Mouse (Mus musculus) right cerebral cortex, postnatal 25 days (tissue): ENCODE results near the gene Chfr.
A peak's percentile ranks its signal among the peaks of the same experiment; 100 is the strongest.
"Not testable (repeated sequence)": the region's sequence is repeated elsewhere in the genome, so short reads cannot be mapped to it uniquely, and the experiment has no call there.

Experiments used
- DNase-seq: peaks from one replicate; pipeline ENCODE4 v3.0.0; 2022

The Chfr gene

DNA sequence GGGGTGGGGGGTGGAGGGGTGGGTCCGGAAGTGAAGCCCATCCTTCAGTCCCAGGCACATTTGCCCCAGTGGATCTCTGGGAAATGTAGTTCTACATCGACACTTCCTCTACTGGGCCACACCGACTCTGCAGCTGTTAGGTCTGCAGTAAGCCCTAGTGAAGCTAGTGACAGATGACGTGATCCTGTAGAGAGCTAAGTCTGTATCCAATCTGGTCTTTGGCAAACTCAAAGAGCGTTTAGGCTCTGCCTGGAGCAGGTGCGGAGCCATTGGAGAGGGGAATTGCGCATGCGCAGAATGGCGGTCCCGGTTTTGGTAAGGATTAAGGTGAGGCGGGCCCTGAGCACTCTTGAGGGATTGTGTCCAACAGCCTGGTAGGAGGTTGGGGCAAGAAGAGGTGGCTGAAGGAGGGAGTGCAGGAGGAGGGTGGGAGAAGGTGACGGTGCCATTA is 25.6 kb upstream of the Chfr start, which contains the start of gene Zfp605:
Gene Zfp605 (plus strand): TSS at position 102 of the 451 bp plus-strand sequence.
- peak; percentile 89 for DNase-seq

DNA sequence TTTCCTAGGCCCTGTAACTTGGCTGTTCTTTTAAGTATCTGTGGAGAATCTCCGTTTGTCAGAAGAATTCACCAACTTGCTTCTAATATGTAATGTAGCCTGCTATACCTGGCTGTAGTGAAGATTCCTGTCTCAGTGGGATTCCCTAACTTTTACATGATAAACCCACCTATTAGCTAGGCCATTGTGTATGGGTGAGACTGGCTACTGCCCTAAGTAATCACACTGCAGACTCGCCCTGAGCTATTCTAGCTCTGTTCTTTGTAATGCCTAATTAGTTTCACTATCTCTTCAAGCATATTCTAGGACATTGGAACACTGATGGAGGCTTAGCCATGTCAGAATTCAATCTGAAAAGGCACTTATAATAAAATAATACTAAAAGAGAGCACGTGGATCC is 13.3 kb upstream of the Chfr start:
- DNase-seq, result not testable (repeated sequence)

DNA sequence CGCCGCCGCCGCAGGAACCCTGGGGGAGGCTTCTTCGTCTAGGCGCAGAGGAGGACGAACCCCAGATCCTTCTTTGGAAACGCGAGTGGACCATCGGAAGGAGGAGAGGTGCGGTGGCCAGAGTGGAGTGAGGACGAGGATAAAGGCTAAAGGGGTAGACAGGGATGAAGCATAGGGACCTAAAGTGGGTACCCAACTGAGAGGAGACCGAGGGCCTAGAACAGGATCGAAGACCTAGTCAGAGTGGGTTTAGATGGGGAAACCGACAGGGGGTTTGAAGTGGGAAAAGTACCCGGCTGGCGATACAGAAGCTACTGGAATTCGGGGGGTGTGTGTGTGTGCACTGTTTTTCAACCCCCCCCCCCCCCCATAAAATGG is 434 bp downstream of the Chfr start:
- DNase-seq, result no peak

DNA sequence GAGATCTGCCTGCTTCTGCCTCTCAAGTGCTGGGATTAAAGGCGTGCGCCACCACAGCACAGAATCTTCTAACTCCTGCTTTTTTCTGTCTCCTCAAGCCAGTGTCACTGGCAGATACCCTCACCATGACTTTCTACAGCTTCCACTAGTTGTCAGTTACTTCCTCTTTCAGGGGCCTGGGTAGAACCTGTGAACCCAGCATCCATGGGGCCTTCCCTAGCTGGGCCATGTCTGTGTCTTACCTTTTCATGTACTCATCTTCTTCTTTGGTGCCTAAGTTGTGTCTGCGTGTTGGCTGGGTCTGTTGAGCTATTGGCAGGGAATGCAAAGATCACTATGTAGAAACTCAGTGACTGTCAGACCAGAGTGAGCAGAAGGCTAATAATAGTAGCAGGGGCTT is 2.2 kb downstream of the Chfr start:
- DNase-seq, result no peak

DNA sequence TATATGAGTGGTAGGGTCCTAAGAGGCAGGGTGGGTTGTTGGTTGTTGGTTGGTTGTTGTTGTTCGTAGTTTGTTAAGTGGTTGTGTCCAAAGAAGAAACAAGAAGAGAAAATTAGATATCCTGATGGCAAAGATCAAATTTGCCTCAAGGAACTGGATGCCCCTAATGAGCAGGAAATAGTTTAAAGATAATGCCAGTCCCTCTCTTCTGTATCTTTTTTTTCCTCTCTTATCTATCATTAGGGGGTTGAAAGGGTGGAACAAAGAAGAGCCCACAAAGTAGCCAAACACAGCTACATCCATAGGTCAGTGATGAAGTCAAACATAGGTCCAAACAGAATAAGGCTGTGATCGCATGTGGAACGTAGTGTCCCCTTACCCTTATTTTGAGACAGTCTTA is 3.7 kb downstream of the Chfr start:
- no peak for DNase-seq

DNA sequence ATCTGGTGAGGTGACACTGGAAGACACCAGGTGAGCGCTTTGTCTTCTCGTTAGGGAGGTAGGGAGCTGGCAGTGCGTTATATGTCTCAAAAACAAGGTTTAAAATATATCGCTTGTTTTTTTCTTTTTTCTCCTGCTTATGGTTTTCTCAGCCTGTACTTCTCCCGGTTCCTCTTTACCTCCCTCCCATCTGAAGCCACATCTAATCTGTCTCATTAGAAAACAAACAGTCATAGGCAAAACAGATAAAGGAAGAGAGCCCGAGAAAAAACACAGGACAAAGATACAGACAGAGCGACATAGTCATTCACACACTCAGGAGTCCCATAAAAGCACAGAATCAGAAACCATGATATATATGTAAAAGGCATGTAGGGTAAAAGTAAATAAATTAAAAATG is 4.8 kb downstream of the Chfr start:
- no peak for DNase-seq

DNA sequence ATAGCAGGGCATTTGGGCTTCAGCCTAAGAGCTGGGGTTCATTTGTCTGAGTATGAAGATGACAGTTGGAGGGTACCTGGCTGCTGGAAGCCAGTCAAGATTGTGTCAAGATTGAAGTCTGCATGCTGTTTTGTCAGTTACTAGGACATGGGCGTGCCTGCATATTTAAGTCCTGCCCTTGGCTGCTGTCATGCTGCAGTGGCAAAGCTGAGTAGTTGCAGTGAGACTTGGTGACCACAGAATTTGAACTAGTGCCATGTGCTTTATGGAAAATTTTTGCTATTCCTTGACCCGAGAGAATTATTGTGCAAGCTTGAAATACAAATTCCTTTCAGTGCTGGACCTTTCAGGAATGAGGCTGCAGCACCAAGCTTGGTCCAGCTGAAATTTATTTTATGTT is 6.7 kb downstream of the Chfr start:
- DNase-seq, result no peak

DNA sequence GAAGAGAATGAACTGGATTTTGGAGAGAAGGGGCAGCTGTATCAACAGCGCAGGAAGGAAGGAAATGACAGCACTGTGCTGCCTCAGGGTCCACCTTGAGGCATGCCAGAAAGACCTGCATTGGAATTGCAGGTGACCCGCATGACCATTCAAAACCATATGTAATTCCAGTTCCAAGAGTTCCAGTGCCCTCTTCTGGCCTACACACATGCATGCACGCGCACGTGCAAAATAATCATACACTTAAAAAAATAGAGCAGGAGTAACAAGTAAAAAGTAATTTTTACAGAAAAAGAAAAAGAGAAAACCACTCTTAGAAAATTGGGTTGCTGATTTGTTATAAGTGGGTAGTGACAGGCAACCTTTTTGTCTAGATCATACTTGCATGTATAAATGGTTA is 7.4 kb downstream of the Chfr start:
- DNase-seq, result no peak

DNA sequence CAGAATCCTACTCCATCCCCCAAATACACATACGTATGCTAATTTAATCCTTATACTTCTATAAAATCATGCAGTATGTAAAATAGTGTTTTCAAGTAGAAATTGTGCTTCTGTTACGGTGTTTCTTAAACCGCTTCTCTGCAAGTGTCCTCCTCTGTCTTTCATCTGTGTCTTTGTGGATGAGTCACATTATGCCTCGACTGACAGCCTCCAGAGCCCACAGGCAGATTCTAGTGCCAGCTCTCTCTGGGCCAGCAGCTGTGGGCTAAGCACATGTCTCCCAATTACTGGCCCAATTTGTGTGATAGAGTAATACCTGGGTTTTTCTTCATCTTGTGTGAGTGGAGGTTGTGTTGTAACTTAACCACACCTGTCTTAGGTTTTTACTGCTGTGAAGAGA is 33.7 kb downstream of the Chfr start:
- no peak for DNase-seq

DNA sequence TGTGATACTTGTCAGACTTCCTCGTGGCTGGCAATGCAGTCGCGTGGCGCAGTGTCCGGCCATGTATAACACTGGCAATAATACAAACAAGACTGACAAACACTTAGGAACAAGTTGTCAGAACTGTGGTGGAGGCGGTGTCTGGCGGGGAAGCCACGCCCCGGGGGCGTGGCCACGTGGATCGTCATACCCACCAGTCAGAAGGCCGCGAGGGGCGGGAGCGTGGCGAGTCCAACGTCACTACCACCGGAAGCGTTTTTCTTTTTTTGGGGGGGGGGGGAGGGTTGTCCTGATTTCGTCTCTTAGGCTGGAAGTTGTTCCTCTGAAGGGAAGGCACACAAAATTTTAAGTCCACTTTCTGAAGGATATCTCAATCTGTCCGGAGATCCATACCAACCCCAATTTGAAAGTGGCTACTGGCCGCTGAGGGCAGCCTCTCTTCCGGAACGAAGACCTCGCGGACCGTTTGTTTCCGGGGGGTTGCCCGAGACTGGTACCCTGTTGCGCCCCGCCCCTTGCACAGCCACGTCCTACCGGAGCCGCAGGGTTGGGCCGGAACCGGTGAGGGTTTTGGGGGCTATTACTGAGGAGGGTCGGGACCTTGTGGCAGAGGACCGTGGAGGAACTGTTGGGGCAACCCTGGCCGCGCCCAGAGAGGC is 40.8 kb downstream of the Chfr start, which contains the start of gene Golga3:
Gene Golga3 (plus strand): TSS at position 340 of the 659 bp plus-strand sequence.
- peak; percentile 85 for DNase-seq

DNA sequence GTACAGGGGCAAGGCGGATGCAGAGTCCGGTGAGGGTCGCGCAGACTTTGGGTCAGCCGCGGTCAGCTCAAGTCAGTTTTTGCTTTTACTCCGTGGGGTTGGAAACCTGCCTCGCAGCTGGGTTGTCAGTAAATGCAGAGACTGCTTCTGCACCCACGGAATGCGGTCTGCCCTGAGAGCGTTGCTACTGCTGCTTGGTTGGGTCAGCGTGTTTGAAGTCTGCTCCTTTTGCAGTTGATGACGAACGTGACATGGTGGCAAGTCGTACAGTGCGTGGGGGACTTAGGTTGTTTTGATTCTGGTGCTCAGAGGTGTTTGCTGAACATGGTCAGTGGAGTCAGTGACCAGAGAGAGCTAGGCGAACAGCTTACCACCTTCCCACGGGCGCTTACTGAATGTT is 41.4 kb downstream of the Chfr start:
- DNase-seq, result no peak

DNA sequence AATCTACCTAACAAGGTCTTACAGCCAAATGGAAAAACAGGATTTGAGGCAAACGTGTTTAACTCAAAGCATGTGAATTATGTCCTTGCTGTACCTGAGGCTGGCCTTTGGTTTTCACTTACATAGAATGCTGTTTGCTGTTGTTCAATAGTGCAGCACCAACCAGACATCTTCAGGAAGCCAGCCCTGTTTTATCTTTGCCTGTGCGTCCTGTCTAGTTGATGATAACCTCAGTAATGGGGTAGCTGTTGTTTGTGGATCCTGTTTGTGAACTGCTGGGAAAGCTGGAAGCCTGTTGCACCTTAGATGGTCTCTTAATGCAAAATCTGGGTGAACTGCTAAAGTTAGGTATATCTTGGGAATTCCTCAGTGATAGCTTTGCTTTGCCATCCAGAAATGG is 43.0 kb downstream of the Chfr start:
- DNase-seq, result no peak

DNA sequence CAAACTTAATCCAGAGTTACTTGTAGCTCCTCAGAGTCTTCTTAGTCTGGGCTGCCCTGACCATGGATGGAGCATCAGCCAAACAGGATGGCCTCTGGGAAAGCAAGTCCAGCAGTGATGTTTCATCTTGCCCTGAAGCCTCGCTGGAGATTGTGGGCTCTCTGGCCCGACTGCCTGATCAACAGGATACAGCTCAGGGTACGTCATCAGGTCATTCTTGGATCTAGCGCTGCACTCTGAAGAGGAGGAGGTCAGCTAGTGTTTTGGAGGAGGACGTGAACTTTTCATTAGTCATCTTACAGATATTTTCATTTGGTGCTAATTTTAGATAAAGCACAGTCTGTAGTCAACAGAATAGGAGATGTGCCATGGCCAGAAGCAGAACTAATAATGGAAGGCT is 46.1 kb downstream of the Chfr start:
- no peak for DNase-seq

DNA sequence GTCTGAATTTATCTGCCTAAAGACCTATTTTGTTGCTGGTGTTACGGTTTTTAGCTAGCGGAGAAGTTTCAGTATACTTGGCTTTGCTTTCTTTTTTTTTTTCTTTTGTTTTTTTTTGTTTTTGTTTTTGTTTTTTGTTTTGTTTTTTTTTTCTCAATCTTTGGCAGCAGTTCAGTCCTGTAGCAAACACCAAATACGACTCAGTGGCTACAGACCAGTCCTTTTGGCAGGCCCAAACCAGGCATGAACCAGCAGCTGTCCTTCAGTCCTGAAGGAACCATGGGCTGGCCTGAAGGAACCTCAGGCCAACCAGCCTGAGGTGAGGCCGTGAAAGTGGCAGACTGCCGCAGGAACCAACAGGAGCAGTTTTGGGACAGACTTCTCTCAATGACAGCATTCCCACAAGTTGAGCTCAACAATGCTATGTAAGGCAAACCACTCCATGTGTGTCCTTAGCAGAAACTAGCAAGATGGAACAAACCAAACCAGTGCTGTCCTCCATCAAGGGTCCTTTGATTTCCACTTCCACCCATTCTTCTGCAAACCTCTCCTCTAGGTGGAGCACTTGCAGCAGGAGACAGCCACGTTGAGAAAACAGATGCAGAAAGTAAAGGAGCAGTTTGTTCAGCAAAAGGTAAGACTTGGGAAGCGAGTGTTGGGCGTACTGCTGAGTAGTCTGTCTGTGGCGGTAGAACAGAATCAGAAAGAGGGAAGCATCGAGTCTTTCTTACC is 67.7 kb downstream of the Chfr start:
- no peak for DNase-seq

DNA sequence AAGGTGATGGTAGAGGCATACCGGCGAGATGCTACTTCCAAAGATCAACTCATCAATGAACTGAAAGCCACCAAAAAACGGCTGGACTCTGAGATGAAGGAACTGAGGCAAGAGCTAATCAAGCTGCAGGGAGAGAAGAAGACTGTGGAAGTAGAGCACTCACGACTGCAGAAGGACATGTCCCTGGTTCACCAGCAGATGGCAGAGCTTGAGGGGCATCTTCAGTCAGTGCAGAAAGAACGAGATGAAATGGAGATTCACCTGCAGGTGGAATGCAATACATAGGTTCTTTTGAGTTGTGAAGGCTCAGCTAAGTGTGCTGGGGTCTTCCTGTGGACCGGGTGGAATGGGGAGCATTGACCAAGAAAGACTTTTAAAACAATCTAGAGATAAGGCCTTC is 69.1 kb downstream of the Chfr start:
- no peak for DNase-seq

DNA sequence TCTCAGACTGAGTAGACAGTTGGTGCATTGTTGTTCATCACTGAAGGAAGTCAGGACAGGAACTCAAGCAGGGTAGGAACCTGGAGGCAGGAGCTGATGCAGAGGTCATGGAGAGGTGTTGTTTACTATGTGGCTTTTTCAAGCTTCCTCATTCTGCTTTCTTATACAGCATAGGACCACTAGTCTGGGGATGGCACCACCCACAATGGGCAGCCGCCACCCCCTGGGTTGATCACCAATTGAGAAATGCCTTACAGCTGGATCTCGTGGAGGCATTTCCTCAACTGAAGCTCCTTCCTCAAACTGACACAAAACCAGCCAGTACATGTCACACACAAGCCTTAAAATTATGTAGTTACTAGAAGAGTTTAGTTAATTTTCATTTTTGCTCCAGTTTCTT is 75.7 kb downstream of the Chfr start:
- DNase-seq, result no peak

DNA sequence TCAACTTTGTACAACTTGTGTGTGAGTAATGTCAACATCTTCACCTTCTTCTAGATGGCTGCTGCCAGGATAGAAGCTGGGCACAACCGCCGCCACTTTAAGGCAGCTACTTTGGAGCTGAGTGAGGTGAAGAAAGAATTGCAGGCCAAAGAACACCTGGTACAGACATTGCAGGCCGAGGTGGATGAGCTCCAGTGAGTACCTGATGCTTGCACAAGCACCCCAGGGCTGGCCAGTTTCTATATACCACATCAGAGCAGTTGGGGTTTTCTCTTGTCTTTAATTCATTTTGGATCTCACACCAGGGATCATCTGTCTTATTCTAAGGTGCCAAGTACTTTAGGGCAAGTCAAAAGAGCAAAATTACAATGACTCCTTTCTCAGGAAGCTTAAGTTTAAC is 81.1 kb downstream of the Chfr start:
- DNase-seq, result no peak

DNA sequence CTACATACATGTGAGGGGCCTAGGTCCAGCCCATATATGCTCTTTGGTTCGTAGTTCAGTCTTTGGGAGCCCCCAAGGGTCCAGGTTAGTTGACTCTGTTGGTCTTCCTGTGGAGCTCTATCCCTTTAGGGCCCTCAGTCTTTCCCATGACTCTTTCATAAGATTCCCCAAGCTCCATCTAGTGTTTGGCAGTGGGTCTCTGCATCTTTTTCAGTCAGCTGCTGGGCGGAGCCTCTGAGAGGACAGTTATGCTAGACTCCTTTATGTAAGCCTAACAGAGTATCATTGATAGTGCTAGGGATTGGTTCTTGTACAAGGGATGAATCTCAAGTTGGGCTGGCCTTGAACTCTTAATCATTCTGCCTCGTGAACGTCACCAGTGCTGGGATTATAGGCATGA is 84.7 kb downstream of the Chfr start:
- no peak for DNase-seq
